Mouse (Mus musculus) liver, embryonic 15.5 days (tissue): ENCODE results near the gene 9130019O22Rik. TPM values are rescaled to one million over a fixed set of nuclear protein-coding genes. Genes with fewer than 3 reads are reported as not detected.
"Not testable (repeated sequence)": the region's sequence is repeated elsewhere in the genome, so short reads cannot be mapped to it uniquely, and the experiment has no call there.

Experiments used
- ATAC-seq: fragments of 200-750 bp; cut with Nextera tagmentation; 2 replicates; pipeline ENCODE4 v1.8.0; 2017; ENCODE audit warnings: moderate number of reproducible peaks, mild to moderate bottlenecking, moderate library complexity; ENCODE audit not compliant: insufficient read depth
- H3K27ac ChIP-seq: fragments of 300-500 bp; sonication (generic); replicated peaks from 2 replicates; pipeline ENCODE4 v1.5.1; 2015; ENCODE audit warnings: mild to moderate bottlenecking, inconsistent platforms
- H3K27me3 ChIP-seq: fragments of 300-500 bp; sonication (generic); 2 replicates; pipeline ENCODE4 v1.6.1; 2015; ENCODE audit warnings: mild to moderate bottlenecking, inconsistent platforms
- H3K36me3 ChIP-seq: fragments of 300-500 bp; sonication (generic); replicated peaks from 2 replicates; pipeline ENCODE4 v1.6.1; 2015; ENCODE audit warnings: moderate library complexity, mild to moderate bottlenecking, inconsistent platforms
- H3K4me1 ChIP-seq: fragments of 300-500 bp; sonication (generic); replicated peaks from 2 replicates; pipeline ENCODE4 v1.6.1; 2015; ENCODE audit warnings: inconsistent platforms
- H3K4me2 ChIP-seq: fragments of 300-500 bp; sonication (generic); 2 replicates; pipeline ENCODE4 v1.6.1; 2015; ENCODE audit warnings: moderate library complexity, mild to moderate bottlenecking, inconsistent platforms
- H3K4me3 ChIP-seq: fragments of 300-500 bp; sonication (generic); replicated peaks from 2 replicates; pipeline ENCODE4 v1.5.1; 2015; ENCODE audit warnings: mild to moderate bottlenecking, inconsistent platforms
- H3K9ac ChIP-seq: fragments of 300-500 bp; sonication (generic); 2 replicates; pipeline ENCODE4 v1.6.1; 2015; ENCODE audit warnings: moderate library complexity, mild to moderate bottlenecking, inconsistent platforms
- H3K9me3 ChIP-seq: fragments of 300-500 bp; sonication (generic); replicated peaks from 2 replicates; pipeline ENCODE4 v1.6.1; 2016; ENCODE audit warnings: inconsistent platforms
- WGBS: fragments of 180-500 bp; shearing (Covaris S2); methylation state at CpG from one replicate; pipeline ENCODE4 v1.1.7; 2015; ENCODE audit warnings: mixed read lengths; ENCODE audit not compliant: insufficient replicate concordance; 5-methylcytosine and 5-hydroxymethylcytosine counted together
- polyA plus RNA-seq: library from polyadenylated mRNA; unstranded; fragments of >200 nt; fragmentation: Nextera tagmentation; extraction: Ambion mirVana; gene quantifications from 2 replicates; pipeline ENCODE4 v1.2.1, GENCODE M21; 2015

Gene 9130019O22Rik
- polyA plus RNA-seq, 1 experiment from 2014 or later: 1.5 TPM

DNA sequence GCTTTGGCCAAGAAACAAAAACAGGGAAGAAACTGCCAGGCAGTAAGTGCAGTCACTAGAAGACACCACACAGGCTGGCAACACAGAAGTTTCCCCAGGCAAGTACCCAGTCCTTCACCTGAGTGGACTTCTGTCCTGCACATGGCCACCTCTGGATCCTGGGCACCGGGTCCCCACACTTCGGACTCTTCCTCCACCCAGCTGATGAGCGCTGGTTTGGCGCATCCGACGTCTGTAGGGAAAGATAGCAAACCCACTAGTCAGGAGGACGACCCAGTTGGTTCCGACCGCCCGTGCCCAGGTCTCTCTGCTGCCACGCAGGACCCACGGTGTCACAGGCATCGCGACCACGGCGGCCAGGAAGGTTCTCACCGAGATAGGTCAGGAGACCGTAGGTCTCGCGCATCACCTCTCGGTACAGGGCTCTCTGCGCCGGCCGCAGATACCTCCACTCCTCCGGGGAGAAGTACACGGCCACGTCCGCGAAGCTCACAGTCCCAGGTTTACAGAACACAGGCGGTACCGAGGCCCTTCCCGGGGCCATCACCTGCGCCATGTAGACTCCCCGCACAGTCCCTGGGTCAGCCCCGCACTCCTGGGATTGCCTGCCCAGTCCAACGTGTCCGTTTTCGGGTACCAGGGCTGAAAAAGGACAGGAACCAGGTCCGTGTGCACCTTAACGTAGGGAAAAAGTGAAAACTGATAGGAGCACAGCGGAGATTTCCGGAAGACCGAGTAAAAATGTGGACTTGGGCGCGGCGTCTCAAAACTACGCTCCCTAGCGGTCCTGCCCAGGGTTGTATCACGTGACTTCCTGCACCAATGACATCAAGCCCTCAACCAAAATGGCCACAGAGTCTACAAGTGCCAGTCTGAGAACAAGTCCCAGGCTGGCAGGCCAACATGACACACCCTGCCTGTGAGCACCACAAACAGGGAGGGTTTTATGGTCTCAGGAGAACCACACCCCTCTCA is 11.4 kb downstream of the 9130019O22Rik start, which contains the start of gene Zfp747:
TSS of gene Zfp747 (minus strand) at position 780 of the 975 bp plus-strand sequence.
- Histone ChIP-seq H3K4me3 (peak within 1 kb of the TSS; percentile 70), H3K4me1 (peaks cover 34% of the 10 kb centered on the region), H3K4me2 (peak within 1 kb of the TSS; percentile 84), H3K9ac (peak within 1 kb of the TSS; percentile 72), H3K27ac (peak within 1 kb of the TSS; percentile 79)
- WGBS: under 1% methylated on average over 49 of the region's 49 CpGs
- not testable (repeated sequence) for H3K36me3 ChIP-seq, H3K27me3 ChIP-seq, H3K9me3 ChIP-seq
- peak; percentile 94 for ATAC-seq

DNA sequence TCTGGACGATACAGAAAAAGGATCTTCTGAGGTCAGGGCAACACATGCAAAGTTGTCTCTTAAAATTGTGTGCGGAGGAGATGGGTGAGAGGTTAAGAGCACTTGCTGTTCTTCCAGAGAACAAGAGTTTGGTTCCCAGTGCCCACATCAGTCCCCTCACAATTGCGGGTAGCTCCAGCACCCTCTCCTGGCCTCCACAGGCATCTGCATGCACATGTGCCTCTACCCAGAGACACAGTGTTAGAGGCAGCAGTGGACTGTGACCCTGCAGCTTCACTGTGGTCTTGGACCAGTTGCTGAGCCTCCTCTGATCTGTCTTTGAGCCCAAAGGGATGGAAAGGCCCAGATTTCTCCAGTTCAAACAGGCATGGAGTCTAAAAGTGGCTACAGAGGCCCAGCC is 15.1 kb downstream of the 9130019O22Rik start:
- H3K27me3 ChIP-seq, H3K9me3 ChIP-seq, H3K27ac ChIP-seq, H3K9ac ChIP-seq, H3K36me3 ChIP-seq, ATAC-seq, H3K4me3 ChIP-seq, H3K4me2 ChIP-seq: not testable (repeated sequence)
- WGBS: 63% methylated on average over 3 of the region's 3 CpGs
- peaks cover 22% of the 10 kb centered on the region for H3K4me1 ChIP-seq

DNA sequence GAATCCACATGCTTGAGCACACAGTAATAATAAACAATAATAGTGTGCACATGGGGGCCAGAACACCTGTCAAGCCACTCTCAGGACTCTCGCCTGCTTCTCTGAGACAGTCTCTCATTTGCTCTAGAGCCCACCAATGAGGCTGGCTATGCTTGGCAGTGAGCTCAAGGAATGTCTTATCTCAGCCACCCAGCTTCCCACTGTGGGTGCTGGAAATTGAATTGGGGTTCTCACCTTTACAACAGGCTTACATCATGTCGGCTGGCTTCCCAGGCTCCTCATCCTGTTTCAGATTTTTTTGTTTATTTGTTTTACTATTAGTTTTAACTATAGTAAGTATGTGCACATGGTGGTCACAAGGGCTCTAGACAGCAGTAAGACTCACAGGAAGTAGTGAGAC is 15.8 kb downstream of the 9130019O22Rik start:
- ATAC-seq: no peak
- no peak overlapping the region for H3K4me2 ChIP-seq
- H3K27me3 ChIP-seq: no peaks in the 10 kb centered on the region
- H3K4me3 ChIP-seq: no peak overlapping the region
- peaks cover 8% of the 10 kb centered on the region; the same call in 1 of the 2 replicates for H3K36me3 ChIP-seq
- no peak overlapping the region for H3K27ac ChIP-seq
- no peak overlapping the region for H3K9ac ChIP-seq
- H3K4me1 ChIP-seq: peaks cover 18% of the 10 kb centered on the region
- WGBS: 19% methylated on average over 2 of the region's 2 CpGs
- H3K9me3 ChIP-seq: no peaks in the 10 kb centered on the region

DNA sequence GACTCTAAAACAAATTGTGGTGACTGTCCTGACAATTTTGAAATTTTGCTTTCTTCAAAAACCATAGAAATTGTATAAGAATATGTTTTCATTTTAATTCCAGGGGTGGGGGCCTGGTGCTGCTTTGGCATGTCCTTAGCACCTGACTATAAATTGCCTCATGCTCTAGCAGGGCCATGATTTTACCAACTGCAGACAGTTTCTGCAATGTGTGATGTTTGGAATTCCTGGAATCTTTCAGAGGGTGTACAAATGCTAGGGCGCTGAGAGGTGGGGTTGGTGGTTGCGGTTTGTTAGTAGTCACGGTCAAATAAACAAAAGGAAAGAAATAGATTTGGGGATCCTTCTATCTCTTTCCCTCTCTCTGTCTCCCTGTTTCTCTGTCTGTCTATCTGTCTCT is 20.7 kb downstream of the 9130019O22Rik start:
- no peak overlapping the region for H3K27ac ChIP-seq
- H3K4me3 ChIP-seq: no peak overlapping the region
- no peaks in the 10 kb centered on the region for H3K36me3 ChIP-seq
- no peak overlapping the region for H3K4me2 ChIP-seq
- peaks cover 21% of the 10 kb centered on the region for H3K27me3 ChIP-seq
- WGBS: 82% methylated on average over 3 of the region's 3 CpGs
- no peak for ATAC-seq
- H3K4me1 ChIP-seq: peaks cover 11% of the 10 kb centered on the region
- no peak overlapping the region for H3K9ac ChIP-seq
- no peaks in the 10 kb centered on the region for H3K9me3 ChIP-seq

DNA sequence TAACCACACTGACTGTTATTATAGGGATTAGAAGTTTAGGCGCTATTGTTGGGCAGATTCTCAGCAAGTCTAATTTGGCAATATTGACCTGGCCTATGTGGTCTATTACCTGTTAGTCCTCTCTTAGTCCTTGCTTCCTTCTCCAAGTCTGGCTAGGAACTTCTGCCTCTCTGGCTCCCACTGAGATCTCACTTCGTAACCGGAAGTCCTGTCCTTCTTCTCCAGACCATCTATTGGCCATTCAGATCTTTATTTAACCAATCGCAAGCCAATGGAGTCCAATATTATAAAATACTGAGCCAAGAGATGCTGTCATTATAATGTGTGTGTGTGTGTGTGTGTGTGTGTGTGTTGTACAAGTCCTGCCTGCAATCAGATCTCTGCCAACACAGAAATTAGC is 22.8 kb downstream of the 9130019O22Rik start:
- Histone ChIP-seq H3K27me3 (peaks cover 26% of the 10 kb centered on the region), H3K36me3 (no peaks in the 10 kb centered on the region), H3K27ac (no peak overlapping the region), H3K9ac (no peak overlapping the region), H3K4me2 (no peak overlapping the region), H3K4me3 (no peak overlapping the region), H3K4me1 (peaks cover 9% of the 10 kb centered on the region), H3K9me3 (no peaks in the 10 kb centered on the region)
- 64% methylated on average over 4 of the region's 4 CpGs for WGBS
- no peak for ATAC-seq

DNA sequence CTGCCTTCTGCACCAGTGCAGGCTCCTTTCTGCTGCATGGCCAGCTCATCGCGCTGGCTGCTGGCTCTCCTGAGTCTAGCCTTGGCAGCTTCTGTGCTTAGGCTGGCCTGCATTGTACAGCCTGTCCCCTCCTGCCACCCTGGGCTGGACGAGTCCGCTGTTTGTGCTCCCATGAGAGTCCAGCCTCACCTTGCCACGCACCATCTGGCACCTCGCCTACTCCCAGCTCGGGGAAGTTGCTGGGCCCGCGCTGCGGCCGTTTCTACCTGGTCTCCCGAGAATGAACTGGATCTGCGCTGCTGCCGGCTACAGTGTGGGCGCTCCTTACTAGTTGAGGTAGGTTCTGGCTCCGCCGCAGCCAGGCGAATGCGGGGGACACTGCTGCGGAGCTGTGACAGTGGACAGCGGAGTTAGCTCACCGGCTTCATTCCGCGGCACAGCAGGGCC is 23.5 kb downstream of the 9130019O22Rik start:
- ATAC-seq: no peak
- no peaks in the 10 kb centered on the region for H3K9me3 ChIP-seq
- peak overlapping the region; percentile 57 for H3K4me2 ChIP-seq
- no peak overlapping the region for H3K27ac ChIP-seq
- no peaks in the 10 kb centered on the region for H3K36me3 ChIP-seq
- peaks cover 30% of the 10 kb centered on the region for H3K27me3 ChIP-seq
- peaks cover 9% of the 10 kb centered on the region for H3K4me1 ChIP-seq
- H3K4me3 ChIP-seq: peak overlapping the region; percentile 27
- WGBS: 15% methylated on average over 24 of the region's 24 CpGs
- peak overlapping the region; percentile 40; the same call in 1 of the 2 replicates for H3K9ac ChIP-seq

DNA sequence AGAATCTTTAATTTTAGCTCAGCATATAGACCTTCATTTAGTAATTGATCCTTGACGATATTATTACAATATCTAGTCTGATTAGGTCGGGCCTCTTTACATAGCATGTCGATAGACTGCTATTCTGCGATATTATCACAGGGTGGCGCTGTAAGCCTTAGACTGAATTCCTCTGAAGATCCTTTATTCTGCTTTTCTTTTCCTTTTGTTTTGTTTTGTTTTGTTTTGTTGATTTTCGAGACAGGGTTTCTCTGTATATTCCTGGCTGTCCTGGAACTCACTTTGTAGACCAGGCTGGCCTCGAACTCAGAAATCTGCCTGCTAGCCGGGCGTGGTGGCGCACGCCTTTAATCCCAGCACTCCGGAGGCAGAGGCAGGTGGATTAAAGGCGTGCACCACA is 24.5 kb downstream of the 9130019O22Rik start:
- not testable (repeated sequence) for H3K4me1 ChIP-seq, ATAC-seq, H3K36me3 ChIP-seq, H3K9ac ChIP-seq, H3K27ac ChIP-seq, H3K9me3 ChIP-seq
- peak overlapping the region; percentile 33 for H3K4me2 ChIP-seq
- peak overlapping the region; percentile 27 for H3K4me3 ChIP-seq
- 20% methylated on average over 13 of the region's 13 CpGs for WGBS
- H3K27me3 ChIP-seq: peaks cover 35% of the 10 kb centered on the region

DNA sequence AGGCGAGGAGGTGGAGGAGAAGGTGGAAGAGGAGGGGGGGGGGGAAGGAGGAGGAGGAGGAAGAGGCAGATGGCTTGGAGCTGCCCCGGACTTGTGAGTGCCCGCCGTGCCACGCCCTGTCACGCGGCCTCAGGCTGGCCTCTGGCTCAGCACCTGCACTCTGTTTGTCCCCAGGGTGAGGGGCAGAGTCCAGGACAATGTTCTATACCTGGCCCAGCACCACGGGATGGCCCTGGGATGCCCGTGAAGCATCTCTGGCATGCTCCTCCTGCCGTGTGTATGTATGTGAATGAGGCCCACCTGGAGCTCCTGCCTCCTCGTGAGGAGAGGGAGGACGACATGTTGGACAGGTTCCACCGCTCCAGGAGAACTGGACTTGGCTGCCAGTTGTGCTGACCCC is 25.5 kb downstream of the 9130019O22Rik start:
- no peaks in the 10 kb centered on the region for H3K36me3 ChIP-seq
- H3K4me1 ChIP-seq: peaks cover 9% of the 10 kb centered on the region
- 43% methylated on average over 13 of the region's 13 CpGs for WGBS
- H3K27ac ChIP-seq: no peak overlapping the region
- H3K9me3 ChIP-seq: no peaks in the 10 kb centered on the region
- peaks cover 35% of the 10 kb centered on the region for H3K27me3 ChIP-seq
- no peak overlapping the region for H3K4me3 ChIP-seq
- ATAC-seq: peak; percentile 64; the same call in 1 of the 2 replicates
- H3K4me2 ChIP-seq: no peak overlapping the region
- H3K9ac ChIP-seq: no peak overlapping the region

DNA sequence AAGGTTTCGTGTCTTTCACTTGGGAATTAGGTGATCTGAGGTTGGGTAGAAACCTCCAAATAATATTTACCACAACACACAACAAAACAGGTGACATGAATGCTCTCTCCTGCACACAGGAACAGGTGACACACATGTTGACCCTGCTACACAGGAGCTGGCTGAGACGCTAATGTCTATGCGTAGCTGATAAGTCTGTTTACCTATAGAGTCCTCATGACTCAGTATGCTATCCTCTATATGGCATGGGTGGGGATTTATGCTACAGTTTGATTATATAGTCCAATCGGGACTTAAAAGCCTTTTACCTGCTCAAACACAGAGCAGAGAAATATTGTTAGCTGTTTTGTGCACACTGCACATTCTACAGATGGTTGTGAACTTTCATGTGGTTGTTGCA is 26.7 kb downstream of the 9130019O22Rik start:
- no peak overlapping the region for H3K4me2 ChIP-seq
- ATAC-seq: no peak
- no peaks in the 10 kb centered on the region for H3K36me3 ChIP-seq
- H3K4me1 ChIP-seq: peaks cover 9% of the 10 kb centered on the region
- H3K9ac ChIP-seq: no peak overlapping the region
- H3K4me3 ChIP-seq: no peak overlapping the region
- H3K27ac ChIP-seq: no peak overlapping the region
- peaks cover 31% of the 10 kb centered on the region for H3K27me3 ChIP-seq
- no peaks in the 10 kb centered on the region for H3K9me3 ChIP-seq
- WGBS: 47% methylated on average over 4 of the region's 4 CpGs

DNA sequence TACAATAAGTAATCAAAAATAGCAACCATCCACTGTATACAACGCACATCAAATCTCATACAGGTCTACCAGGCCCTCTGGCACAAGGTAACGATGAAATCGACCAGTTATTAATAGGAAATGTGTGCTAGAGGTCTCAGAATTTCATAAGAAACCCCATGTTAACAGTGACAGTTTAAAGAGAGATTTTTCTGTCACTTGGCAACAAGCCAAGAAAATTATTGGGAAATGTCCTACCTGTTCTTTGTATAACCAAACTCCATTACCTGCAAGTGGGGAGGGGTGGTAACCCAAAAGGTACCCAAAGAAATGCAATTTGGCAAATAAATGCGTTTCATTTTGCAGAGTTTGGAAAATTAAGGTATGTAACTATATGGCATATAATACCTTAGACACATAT is 28.5 kb downstream of the 9130019O22Rik start:
- Histone ChIP-seq H3K4me1 (peaks cover 6% of the 10 kb centered on the region), H3K9ac (no peak overlapping the region), H3K36me3 (no peaks in the 10 kb centered on the region), H3K4me3 (no peak overlapping the region), H3K4me2 (no peak overlapping the region), H3K9me3 (no peaks in the 10 kb centered on the region), H3K27me3 (peaks cover 20% of the 10 kb centered on the region), H3K27ac (no peak overlapping the region)
- no peak for ATAC-seq
- WGBS: 54% methylated on average over 4 of the region's 4 CpGs

DNA sequence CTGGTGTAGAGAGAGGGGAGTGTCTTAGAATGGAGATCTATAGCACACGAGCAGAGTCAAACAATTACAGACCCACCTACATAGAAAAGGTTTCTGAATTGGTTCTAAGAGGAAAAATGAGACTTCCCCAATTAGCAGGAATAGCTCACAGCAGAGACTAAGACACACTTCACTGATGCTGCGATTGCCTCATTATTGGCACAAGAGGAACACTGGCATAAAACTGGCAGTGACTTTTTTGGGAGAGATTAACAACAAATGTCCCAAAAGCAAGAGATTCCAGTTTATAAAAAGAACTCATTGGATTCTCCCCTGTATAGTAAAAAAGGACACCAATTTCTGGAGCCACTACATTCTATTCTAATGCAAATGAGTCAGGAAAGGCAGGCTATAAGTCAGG is 29.1 kb downstream of the 9130019O22Rik start:
- H3K4me1 ChIP-seq: peaks cover 3% of the 10 kb centered on the region; the same call in 1 of the 2 replicates
- no peak overlapping the region for H3K4me3 ChIP-seq
- peaks cover 16% of the 10 kb centered on the region for H3K27me3 ChIP-seq
- no peak overlapping the region for H3K9ac ChIP-seq
- H3K9me3 ChIP-seq: no peaks in the 10 kb centered on the region
- no peaks in the 10 kb centered on the region for H3K36me3 ChIP-seq
- 49% methylated on average over 2 of the region's 2 CpGs for WGBS
- ATAC-seq: no peak
- H3K4me2 ChIP-seq: no peak overlapping the region
- no peak overlapping the region for H3K27ac ChIP-seq
